Mouse (Mus musculus) retina, embryonic 14.5 days (tissue): ENCODE measurements at regions not wholly inside any gene's neighbourhood (a gene's known extent, or its start where the extent isn't known, plus 50 kb on each side); places are given as distances from the start of the nearest gene placed in this dataset.
"Not testable (repeated sequence)": the region's sequence is repeated elsewhere in the genome, so short reads cannot be mapped to it uniquely, and the experiment has no call there.

ENCODE experiments used
- DNase-seq: peaks from one replicate; pipeline ENCODE4 v3.0.0-alpha.2; 2015; ENCODE audit warnings: low spot score

GRCm38 (mm10) chr11:52460190-52460780 lies 64.1 kb downstream of the 9530068E07Rik start:
- peak; percentile 12 for DNase-seq

GRCm38 (mm10) chr11:52471128-52471527 lies 74.9 kb downstream of the 9530068E07Rik start:
- DNase-seq, result not testable (repeated sequence)

- not testable (repeated sequence) for DNase-seq
These were observed 83.9 kb downstream of the 9530068E07Rik start for GRCm38 (mm10) chr11:52480111-52480510.

GRCm38 (mm10) chr11:52480694-52481093 lies 84.5 kb downstream of the 9530068E07Rik start:
- not testable (repeated sequence) for DNase-seq

GRCm38 (mm10) chr11:52483534-52483933 lies 87.3 kb downstream of the 9530068E07Rik start:
- not testable (repeated sequence) for DNase-seq

GRCm38 (mm10) chr11:52488538-52488937 lies 92.3 kb downstream of the 9530068E07Rik start:
- DNase-seq, result not testable (repeated sequence)

GRCm38 (mm10) chr11:52493336-52493735 lies 97.1 kb downstream of the 9530068E07Rik start:
- no peak for DNase-seq

GRCm38 (mm10) chr11:52496908-52497307 lies 100.7 kb downstream of the 9530068E07Rik start:
- no peak for DNase-seq

- no peak for DNase-seq
These were observed 106.6 kb downstream of the 9530068E07Rik start for GRCm38 (mm10) chr11:52502759-52503365.

- no peak for DNase-seq
These were observed 115.6 kb downstream of the 9530068E07Rik start for GRCm38 (mm10) chr11:52511831-52512297.

- peak; percentile 51 for DNase-seq
These were observed 121.1 kb downstream of the 9530068E07Rik start for GRCm38 (mm10) chr11:52517330-52517729.

- peak; percentile 32 for DNase-seq
These were observed 123.6 kb downstream of the 9530068E07Rik start for GRCm38 (mm10) chr11:52519877-52520276.

GRCm38 (mm10) chr11:52521879-52522278 lies 125.7 kb downstream of the 9530068E07Rik start:
- DNase-seq, result peak; percentile 83

GRCm38 (mm10) chr11:52522384-52522783 lies 126.2 kb downstream of the 9530068E07Rik start:
- DNase-seq, result no peak

- DNase-seq, result no peak
These were observed 127.0 kb downstream of the 9530068E07Rik start for GRCm38 (mm10) chr11:52523191-52523590.

- no peak for DNase-seq
These were observed 127.4 kb downstream of the 9530068E07Rik start for GRCm38 (mm10) chr11:52523671-52524070.

GRCm38 (mm10) chr11:52525446-52525845 lies 129.2 kb downstream of the 9530068E07Rik start:
- no peak for DNase-seq

- no peak for DNase-seq
These were observed 130.1 kb downstream of the 9530068E07Rik start for GRCm38 (mm10) chr11:52526306-52526705.

GRCm38 (mm10) chr11:52533379-52533778 lies 137.2 kb downstream of the 9530068E07Rik start:
- no peak for DNase-seq

- DNase-seq, result no peak
These were observed 138.4 kb downstream of the 9530068E07Rik start for GRCm38 (mm10) chr11:52534586-52534985.

GRCm38 (mm10) chr11:52536211-52536610 lies 140.0 kb downstream of the 9530068E07Rik start:
- no peak for DNase-seq

- no peak for DNase-seq
These were observed 140.6 kb downstream of the 9530068E07Rik start for GRCm38 (mm10) chr11:52536841-52537240.

GRCm38 (mm10) chr11:52537819-52538435 lies 141.7 kb downstream of the 9530068E07Rik start:
- DNase-seq, result no peak
